Mouse (Mus musculus) mammary gland, adult 2 months (tissue): ENCODE data around the gene Slx4ip. TPM values are rescaled to one million over a fixed set of nuclear protein-coding genes. Genes with fewer than 3 reads are reported as not detected.

Source experiments
- polyA plus RNA-seq: library from polyadenylated mRNA; depleted of rRNA; stranded (reverse); fragments of >200 nt; gene quantifications from 2 replicates; pipeline ENCODE4 v1.2.3, GENCODE M21; 2012; ENCODE audit warnings: low replicate concordance; rRNA removed

Gene Slx4ip
- polyA plus RNA-seq = 0.44 and 1.7 TPM in 2 replicates

DNA sequence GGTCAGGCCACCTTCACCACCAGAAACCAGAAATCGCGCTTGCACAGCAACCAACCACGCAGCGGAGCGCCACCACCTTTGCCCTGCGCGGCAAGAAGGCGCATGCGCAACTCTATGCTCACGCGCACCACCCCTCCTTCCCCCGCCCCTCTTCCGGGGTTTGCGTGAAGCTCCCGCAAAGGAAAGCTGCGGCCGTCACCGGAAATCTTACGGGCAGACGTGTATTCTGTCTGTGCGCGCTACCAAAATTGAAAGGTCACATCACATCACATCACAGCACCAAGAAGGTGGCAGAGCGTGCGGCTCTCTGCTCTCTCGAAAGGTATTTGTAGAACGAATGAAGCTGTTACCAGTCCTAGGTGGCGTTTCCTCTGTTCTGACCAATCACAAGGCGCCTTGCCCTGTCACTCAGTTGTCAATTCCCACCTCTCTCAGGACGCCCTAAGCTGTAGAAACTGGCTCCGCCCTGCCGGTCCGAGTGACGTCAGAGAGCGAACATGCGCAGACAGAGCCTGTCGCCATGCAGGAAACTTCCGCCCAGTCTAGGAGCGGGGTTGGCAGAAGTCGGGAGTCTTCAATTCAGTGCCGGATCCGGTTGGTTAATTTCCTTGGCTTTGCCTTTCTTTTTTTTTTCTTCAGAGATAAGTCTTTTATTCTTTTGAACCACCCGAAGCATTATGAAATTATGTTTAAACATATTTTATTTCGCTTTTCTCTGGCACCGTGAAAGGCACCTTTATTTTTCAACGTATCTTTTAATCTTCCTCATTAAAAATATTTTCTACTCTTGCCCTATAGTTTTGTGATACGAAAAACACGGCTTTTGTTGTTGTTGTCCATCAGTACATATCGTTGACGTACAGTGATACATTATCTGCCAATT is at the start of gene Slx4ip, which contains the start of the genes AL731706.1 and Mkks:
Gene Slx4ip (plus strand): TSS at position 151 of the 883 bp plus-strand sequence.
Gene AL731706.1 (minus strand): TSS at position 322 of the 883 bp plus-strand sequence.
Gene Mkks (minus strand): TSS at position 322 of the 883 bp plus-strand sequence.

DNA sequence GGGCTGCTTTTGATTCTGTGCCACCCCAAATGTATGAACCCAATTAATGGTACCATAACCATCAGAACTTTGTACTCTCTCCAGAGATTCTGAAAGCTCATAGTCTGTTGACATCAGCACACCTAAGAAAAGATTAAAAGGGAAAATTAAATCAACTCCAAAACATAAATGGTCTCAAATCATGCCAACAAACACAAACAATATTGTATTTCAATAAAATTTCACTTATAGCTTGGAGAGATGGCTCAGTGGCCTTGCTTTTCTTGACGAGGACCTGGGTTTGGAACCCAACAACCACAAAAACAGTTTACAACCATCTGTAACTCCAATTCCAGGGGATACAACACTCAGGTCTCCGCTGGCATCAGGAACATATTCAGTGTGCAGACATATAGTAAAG is 5.4 kb upstream of the Slx4ip start, which contains the start of gene AL731706.2:
Gene AL731706.2 (minus strand): TSS at position 101 of the 400 bp plus-strand sequence.

DNA sequence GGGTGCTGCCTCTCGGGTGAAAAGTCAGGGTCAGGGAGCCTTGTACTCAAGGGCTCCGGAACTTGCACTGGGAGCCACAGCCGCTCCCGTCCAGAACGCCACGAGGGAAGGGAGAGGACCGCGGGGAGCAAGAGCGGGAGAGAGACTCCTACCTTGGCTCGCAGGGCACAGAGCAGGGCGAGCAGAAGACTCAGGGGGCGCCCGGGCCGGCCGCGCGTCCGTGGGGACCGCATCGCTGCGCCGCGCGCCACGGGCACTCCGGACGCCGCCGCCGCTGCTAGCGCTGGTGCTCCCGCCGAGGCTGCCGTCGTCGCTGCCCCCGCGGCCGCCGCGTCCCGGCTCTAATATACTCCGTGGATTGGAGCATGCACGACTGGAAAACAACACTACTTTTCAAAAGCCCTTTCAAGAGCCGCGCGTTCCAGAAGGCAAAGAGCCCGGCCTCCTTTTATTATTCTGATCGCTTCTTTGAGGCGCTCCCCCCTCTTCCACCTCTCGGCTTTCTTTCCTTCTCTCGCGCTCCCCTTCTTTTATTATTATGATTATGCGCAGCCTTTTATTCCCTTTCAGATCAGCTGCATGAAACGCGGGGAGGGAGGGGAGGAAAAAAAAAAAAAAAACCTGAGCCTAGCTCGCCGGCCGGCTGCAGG is 225.1 kb downstream of the Slx4ip start, which contains the start of gene Jag1:
Gene Jag1 (minus strand): TSS at position 620 of the 650 bp plus-strand sequence.

Other genes with a start within 250 kb of the Slx4ip start
- 0.34 TPM in 1 of 2 replicates, not detected in the other for gene Snap25, start 177.8 kb upstream of the Slx4ip start, polyA plus RNA-seq
- gene AL731706.2, start 5.5 kb upstream of the Slx4ip start, polyA plus RNA-seq = not detected in 2 replicates
- gene AL731706.1, start 171 bp downstream of the Slx4ip start, polyA plus RNA-seq = 2.0 and 10.1 TPM in 2 replicates
- gene Mkks, start 171 bp downstream of the Slx4ip start, polyA plus RNA-seq = 3.5 and 9.0 TPM in 2 replicates
- 7.6 and 9.0 TPM in 2 replicates for gene Jag1, start 225.4 kb downstream of the Slx4ip start, polyA plus RNA-seq